Mouse (Mus musculus) CH12F3 (cell line): ENCODE measurements at regions not wholly inside any gene's neighbourhood (a gene's known extent, or its start where the extent isn't known, plus 50 kb on each side); places are given as distances from the start of the nearest gene placed in this dataset.

Experiments
- in situ Hi-C: fragments of 300-500 bp; cut with MboI; formaldehyde crosslinking; loops from 2 replicates; pipeline ENCODE4 v1.14.3; 2020; ENCODE audit warnings: low sequenced_read_pairs

- in situ Hi-C loops: no loop called here
Observed at GRCm38 (mm10) chr14:114804643-114805042, 287.4 kb upstream of the Gpc5 start.

GRCm38 (mm10) chr14:114808621-114809020 is 283.4 kb upstream of the Gpc5 start:
- in situ Hi-C loops: no loop called here

- in situ Hi-C loops: no loop called here
Observed at GRCm38 (mm10) chr14:114820677-114821076, 271.3 kb upstream of the Gpc5 start.

GRCm38 (mm10) chr14:114821098-114821594 is 270.9 kb upstream of the Gpc5 start:
- in situ Hi-C loops: no loop called here

- in situ Hi-C loops: no loop called here
Observed at GRCm38 (mm10) chr14:114821672-114822071, 270.3 kb upstream of the Gpc5 start.

- in situ Hi-C loops: no loop called here
Observed at GRCm38 (mm10) chr14:114826662-114827321, 265.2 kb upstream of the Gpc5 start.

GRCm38 (mm10) chr14:114829310-114829709 is 262.7 kb upstream of the Gpc5 start:
- in situ Hi-C loops: no loop called here

- in situ Hi-C loops: no loop called here
Observed at GRCm38 (mm10) chr14:114832987-114833386, 259.0 kb upstream of the Gpc5 start.

GRCm38 (mm10) chr14:114836723-114837349 is 255.2 kb upstream of the Gpc5 start:
- in situ Hi-C loops: no loop called here

- in situ Hi-C loops: no loop called here
Observed at GRCm38 (mm10) chr14:114837652-114838276, 254.3 kb upstream of the Gpc5 start.

GRCm38 (mm10) chr14:114839340-114839903 is 252.6 kb upstream of the Gpc5 start:
- in situ Hi-C loops: no loop called here

GRCm38 (mm10) chr14:114840766-114841165 is 251.2 kb upstream of the Gpc5 start:
- in situ Hi-C loops: no loop called here

GRCm38 (mm10) chr14:114841552-114841951 is 250.5 kb upstream of the Gpc5 start:
- in situ Hi-C loops: no loop called here

GRCm38 (mm10) chr14:114842327-114842726 is 249.7 kb upstream of the Gpc5 start:
- in situ Hi-C loops: no loop called here

GRCm38 (mm10) chr14:114843105-114843743 is 248.8 kb upstream of the Gpc5 start:
- in situ Hi-C loops: no loop called here

GRCm38 (mm10) chr14:114854324-114855054 is 237.5 kb upstream of the Gpc5 start:
- in situ Hi-C loops: no loop called here

GRCm38 (mm10) chr14:114855055-114855740 is 236.8 kb upstream of the Gpc5 start:
- in situ Hi-C loops: no loop called here

- in situ Hi-C loops: no loop called here
Observed at GRCm38 (mm10) chr14:114855746-114856145, 236.3 kb upstream of the Gpc5 start.

- in situ Hi-C loops: no loop called here
Observed at GRCm38 (mm10) chr14:114856243-114857031, 235.6 kb upstream of the Gpc5 start.
